Mouse (Mus musculus) heart, embryonic 16.5 days (tissue): Measurements from ENCODE around the gene Gm45713. TPM values are rescaled to one million over a fixed set of nuclear protein-coding genes. Genes with fewer than 3 reads are reported as not detected.
"Not testable (repeated sequence)": the region's sequence is repeated elsewhere in the genome, so short reads cannot be mapped to it uniquely, and the experiment has no call there.

Source experiments
- ATAC-seq: fragments of 200-750 bp; cut with Nextera tagmentation; replicated peaks from 2 replicates; pipeline ENCODE4 v1.8.0; 2017; ENCODE audit warnings: moderate number of reproducible peaks; ENCODE audit not compliant: insufficient read depth, low FRiP score; ENCODE audit errors: extremely low read depth
- H3K27ac ChIP-seq: fragments of 300-500 bp; sonication (generic); 2 replicates; pipeline ENCODE4 v1.5.1; 2014; ENCODE audit warnings: mild to moderate bottlenecking, low read length, control low read depth, moderate library complexity
- H3K27me3 ChIP-seq: fragments of 300-500 bp; sonication (generic); 2 replicates; pipeline ENCODE4 v1.6.1; 2014; ENCODE audit warnings: low read length, mixed read lengths; ENCODE audit not compliant: control insufficient read depth, insufficient read depth
- H3K36me3 ChIP-seq: fragments of 300-500 bp; sonication (generic); 2 replicates; pipeline ENCODE4 v1.6.1; 2014; ENCODE audit not compliant: control insufficient read depth, insufficient read depth
- H3K4me1 ChIP-seq: fragments of 300-500 bp; sonication (generic); 2 replicates; pipeline ENCODE4 v1.6.1; 2014; ENCODE audit warnings: low read length, mixed read lengths; ENCODE audit not compliant: control insufficient read depth, insufficient read depth
- H3K4me2 ChIP-seq: fragments of 300-500 bp; sonication (generic); 2 replicates; pipeline ENCODE4 v1.6.1; 2014; ENCODE audit warnings: low read depth, mild to moderate bottlenecking, control low read depth, low read length
- H3K4me3 ChIP-seq: fragments of 300-500 bp; sonication (generic); 2 replicates; pipeline ENCODE4 v1.5.1; 2014; ENCODE audit warnings: mild to moderate bottlenecking, control low read depth, low read length
- H3K9ac ChIP-seq: fragments of 300-500 bp; sonication (generic); 2 replicates; pipeline ENCODE4 v1.6.1; 2014; ENCODE audit warnings: low read length, control low read depth
- H3K9me3 ChIP-seq: fragments of 300-500 bp; sonication (generic); replicated peaks from 2 replicates; pipeline ENCODE4 v1.6.1; 2016; ENCODE audit warnings: low read length; ENCODE audit not compliant: control insufficient read depth
- WGBS: fragments of 180-500 bp; shearing (Covaris S2); extraction: QIAGEN DNeasy Blood & Tissue Kit; methylation state at CpG from one replicate; pipeline ENCODE4 v1.1.7; 2014; 5-methylcytosine and 5-hydroxymethylcytosine counted together
- polyA plus RNA-seq: library from polyadenylated mRNA; unstranded; fragments of >200 nt; fragmentation: Nextera tagmentation; extraction: Ambion mirVana; gene quantifications from 2 replicates; pipeline ENCODE4 v1.2.1, GENCODE M21; 2015

The Gm45713 gene
- polyA plus RNA-seq, 1 experiment from 2014 or later = 0.34 TPM

DNA sequence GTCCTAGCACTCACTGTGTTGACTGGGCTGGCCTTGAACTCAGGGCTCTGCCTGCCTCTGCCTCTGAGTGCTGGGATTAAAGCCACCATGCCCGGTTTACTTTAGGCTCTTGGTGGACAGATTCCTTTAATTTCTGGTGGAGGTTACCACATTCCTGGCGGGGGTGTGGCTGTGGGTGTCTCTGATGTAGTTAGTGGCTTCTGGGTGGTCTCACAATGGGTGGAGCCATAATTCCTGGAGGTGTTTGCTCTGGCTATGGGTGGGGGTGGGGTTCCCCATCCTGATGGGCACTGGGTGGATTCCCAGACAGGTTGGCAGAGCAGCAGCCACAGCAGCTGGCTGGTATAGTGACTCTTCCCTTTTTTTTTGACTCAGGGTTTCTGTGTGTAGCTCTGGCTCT lies 24.1 kb downstream of the Gm45713 start:
- H3K36me3 ChIP-seq = no peaks in the 10 kb centered on the region
- H3K4me1 ChIP-seq = no peaks in the 10 kb centered on the region; the same call in 1 of the 2 replicates
- no peak for ATAC-seq
- no peaks in the 10 kb centered on the region for H3K9me3 ChIP-seq
- H3K27me3 ChIP-seq = no peaks in the 10 kb centered on the region
- H3K27ac ChIP-seq = no peak overlapping the region
- 56% methylated on average over 2 of the region's 2 CpGs for WGBS
- H3K9ac ChIP-seq = no peak overlapping the region
- no peak overlapping the region for H3K4me3 ChIP-seq
- H3K4me2 ChIP-seq = no peak overlapping the region

DNA sequence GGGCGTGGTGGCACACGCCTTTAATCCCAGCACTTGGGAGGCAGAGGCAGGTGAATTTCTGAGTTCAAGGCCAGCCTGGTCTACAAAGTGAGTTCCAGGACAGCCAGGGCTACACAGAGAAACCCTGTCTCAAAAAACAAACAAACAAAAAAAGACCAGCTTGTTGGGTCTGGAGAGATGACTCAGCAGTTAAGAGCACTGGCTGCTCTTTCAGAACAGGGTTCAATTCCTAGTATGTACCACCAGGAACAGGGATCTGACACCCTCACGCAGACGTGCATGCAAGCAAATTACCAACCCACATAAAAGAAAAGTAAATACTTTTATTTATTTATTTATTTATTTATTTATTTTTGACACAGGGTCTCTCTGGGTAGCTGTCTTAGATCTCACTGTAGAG lies 25.9 kb downstream of the Gm45713 start:
- H3K36me3 ChIP-seq, H3K27me3 ChIP-seq, H3K9ac ChIP-seq, H3K27ac ChIP-seq, H3K4me3 ChIP-seq, H3K9me3 ChIP-seq, H3K4me1 ChIP-seq, H3K4me2 ChIP-seq, ATAC-seq: not testable (repeated sequence)
- WGBS = 79% methylated on average over 4 of the region's 4 CpGs

DNA sequence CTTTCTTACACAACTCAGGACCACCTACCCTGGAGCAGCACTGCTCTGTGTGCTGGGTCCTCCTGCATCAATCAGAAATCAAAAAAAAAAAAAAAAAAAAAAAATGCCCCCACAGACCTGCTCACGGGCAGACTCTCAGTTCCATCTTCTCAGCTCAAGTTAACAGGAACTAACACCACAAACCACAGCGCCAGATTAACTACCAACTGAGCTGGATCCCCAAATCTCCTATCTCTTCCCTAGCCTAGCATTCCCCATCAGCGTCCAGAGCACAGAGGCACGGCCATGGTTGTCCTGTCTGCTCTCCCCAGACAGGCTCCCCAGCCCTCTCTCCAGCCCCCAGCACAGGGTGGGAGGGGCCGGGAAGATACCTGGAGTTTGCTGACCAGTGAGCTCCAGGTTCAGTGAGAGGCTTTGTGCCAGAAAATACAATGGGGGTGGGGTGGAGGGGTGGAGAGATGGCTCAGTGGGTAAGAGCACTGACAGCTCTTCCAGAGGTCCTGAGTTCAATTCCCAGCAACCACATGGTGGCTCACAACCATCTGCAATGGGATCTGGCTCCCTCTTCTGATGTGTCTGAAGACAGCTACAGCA lies 28.9 kb downstream of the Gm45713 start:
- ATAC-seq = no peak
- WGBS = 53% methylated on average over 5 of the region's 5 CpGs

DNA sequence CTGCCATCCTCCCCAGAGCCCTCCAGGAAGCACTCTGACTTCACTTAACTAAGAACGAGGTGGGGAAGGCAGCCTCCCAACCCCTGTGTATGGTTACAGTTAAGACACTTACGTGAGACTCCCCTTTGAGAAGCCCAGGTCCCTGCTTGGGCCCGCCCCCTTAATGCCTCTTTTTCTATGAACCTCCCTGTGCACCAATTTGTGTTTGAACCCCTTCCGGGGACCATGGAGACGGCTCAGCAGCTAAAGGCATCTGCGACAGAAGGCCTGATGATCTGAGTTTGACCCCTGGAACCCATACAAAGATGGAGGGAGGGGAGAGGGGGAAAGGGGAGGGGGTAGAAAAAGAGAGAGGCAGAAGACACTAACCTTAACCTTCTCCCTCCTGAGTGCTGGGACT lies 29.6 kb downstream of the Gm45713 start:
- no peaks in the 10 kb centered on the region for H3K36me3 ChIP-seq
- no peaks in the 10 kb centered on the region for H3K9me3 ChIP-seq

More for the DNA sequence above, 28.9 kb downstream of the Gm45713 start:
- H3K4me2 ChIP-seq = no peak overlapping the region
- no peak overlapping the region for H3K9ac ChIP-seq
- peaks cover 16% of the 10 kb centered on the region for H3K4me1 ChIP-seq
- H3K27me3 ChIP-seq = no peaks in the 10 kb centered on the region
- no peaks in the 10 kb centered on the region for H3K36me3 ChIP-seq
- H3K9me3 ChIP-seq = no peaks in the 10 kb centered on the region
- H3K4me3 ChIP-seq = no peak overlapping the region
- H3K27ac ChIP-seq = no peak overlapping the region

DNA sequence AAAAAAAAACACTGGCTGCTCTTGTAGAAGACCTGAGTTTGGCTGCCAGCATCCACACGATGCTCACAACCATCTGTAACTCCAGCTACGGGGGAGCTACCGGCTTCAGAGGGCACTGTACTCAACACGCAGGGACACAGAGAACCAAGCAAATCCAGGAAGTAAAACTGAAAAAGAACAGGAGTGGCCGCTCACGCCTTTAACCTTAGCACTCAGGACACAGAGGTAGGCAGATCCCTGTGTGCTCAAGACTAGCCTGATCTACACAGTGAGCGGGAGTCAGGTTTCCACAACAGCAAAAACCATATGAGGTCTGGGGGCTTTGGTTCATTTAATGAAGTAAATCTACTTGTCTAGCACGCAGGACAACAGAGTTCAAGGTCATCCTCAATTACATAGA lies 30.5 kb downstream of the Gm45713 start:
- H3K27me3 ChIP-seq = no peaks in the 10 kb centered on the region
- H3K4me1 ChIP-seq = peaks cover 16% of the 10 kb centered on the region
- no peaks in the 10 kb centered on the region for H3K9me3 ChIP-seq
- WGBS = 77% methylated on average over 8 of the region's 8 CpGs
- H3K9ac ChIP-seq = no peak overlapping the region
- no peak for ATAC-seq
- H3K4me3 ChIP-seq = no peak overlapping the region
- no peak overlapping the region for H3K4me2 ChIP-seq
- no peaks in the 10 kb centered on the region for H3K36me3 ChIP-seq
- no peak overlapping the region for H3K27ac ChIP-seq

More for the DNA sequence above, 29.6 kb downstream of the Gm45713 start:
- Histone ChIP-seq H3K4me2 (no peak overlapping the region), H3K4me3 (no peak overlapping the region), H3K27ac (no peak overlapping the region), H3K9ac (no peak overlapping the region), H3K4me1 (peaks cover 16% of the 10 kb centered on the region), H3K27me3 (no peaks in the 10 kb centered on the region)
- no peak for ATAC-seq
- WGBS = 64% methylated on average over 6 of the region's 6 CpGs

DNA sequence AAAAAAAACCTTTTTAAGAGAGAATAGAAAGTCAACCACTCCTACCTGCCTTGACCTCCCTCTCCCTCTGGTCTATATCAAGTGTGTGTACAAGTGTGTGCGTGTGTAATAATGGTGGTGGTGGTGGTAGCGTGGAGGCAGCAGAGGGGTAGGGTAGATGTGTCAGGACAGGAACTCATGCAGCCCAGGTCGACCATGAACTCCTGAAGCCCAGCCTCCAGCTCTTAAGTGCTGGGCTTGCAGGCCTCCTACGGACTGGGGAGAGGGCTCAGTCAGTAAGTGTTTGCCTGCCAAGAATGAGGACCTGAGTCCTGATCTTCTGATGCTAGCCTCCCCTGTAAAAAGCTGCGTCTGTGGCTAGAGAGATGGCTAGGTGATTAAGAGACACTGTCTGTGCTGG lies 31.1 kb downstream of the Gm45713 start:
- WGBS = 62% methylated on average over 5 of the region's 5 CpGs
- Histone ChIP-seq H3K36me3 (no peaks in the 10 kb centered on the region), H3K9me3 (no peaks in the 10 kb centered on the region), H3K4me2 (no peak overlapping the region), H3K9ac (no peak overlapping the region), H3K4me3 (no peak overlapping the region), H3K27me3 (no peaks in the 10 kb centered on the region), H3K4me1 (peaks cover 16% of the 10 kb centered on the region), H3K27ac (no peak overlapping the region)
- ATAC-seq = no peak

DNA sequence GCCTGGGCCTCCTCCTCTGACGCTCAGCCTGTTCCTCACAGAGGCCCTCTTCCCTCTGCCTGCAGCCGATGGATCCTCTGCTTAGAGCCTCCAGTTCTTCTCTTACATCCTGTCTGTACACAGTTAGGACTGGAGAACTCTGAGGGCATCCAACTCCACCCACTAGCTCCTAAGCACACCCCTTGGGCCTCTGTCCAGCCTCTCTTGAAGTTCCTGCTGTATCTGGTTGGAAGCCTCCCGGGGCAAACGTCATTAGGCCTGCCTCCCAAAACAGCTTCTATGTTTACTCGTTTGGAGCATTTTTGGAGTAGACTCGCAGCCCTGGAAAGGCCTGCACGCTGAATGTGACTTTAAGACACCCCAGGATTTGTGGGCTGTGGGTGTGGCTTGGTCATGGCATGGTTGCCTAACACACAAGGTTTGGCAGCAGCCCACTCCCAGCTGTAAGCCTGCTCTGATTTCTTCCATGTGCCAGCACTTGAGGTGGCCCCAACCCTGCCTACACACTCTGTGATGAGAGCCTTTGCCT lies 32.3 kb downstream of the Gm45713 start, which contains the start of gene Fcgrt:
TSS of gene Fcgrt (minus strand) at position 200 of the 529 bp plus-strand sequence.
- peaks cover 16% of the 10 kb centered on the region for H3K4me1 ChIP-seq
- ATAC-seq = peak; percentile 97
- peak within 1 kb of the TSS; percentile 47 for H3K4me3 ChIP-seq
- 17% methylated on average over 7 of the region's 7 CpGs for WGBS
- peak within 1 kb of the TSS; percentile 58 for H3K4me2 ChIP-seq
- H3K27me3 ChIP-seq = no peaks in the 10 kb centered on the region
- no peaks in the 10 kb centered on the region for H3K36me3 ChIP-seq
- peak within 1 kb of the TSS; percentile 89 for H3K27ac ChIP-seq
- H3K9ac ChIP-seq = peak within 1 kb of the TSS; percentile 73
- no peaks in the 10 kb centered on the region for H3K9me3 ChIP-seq

DNA sequence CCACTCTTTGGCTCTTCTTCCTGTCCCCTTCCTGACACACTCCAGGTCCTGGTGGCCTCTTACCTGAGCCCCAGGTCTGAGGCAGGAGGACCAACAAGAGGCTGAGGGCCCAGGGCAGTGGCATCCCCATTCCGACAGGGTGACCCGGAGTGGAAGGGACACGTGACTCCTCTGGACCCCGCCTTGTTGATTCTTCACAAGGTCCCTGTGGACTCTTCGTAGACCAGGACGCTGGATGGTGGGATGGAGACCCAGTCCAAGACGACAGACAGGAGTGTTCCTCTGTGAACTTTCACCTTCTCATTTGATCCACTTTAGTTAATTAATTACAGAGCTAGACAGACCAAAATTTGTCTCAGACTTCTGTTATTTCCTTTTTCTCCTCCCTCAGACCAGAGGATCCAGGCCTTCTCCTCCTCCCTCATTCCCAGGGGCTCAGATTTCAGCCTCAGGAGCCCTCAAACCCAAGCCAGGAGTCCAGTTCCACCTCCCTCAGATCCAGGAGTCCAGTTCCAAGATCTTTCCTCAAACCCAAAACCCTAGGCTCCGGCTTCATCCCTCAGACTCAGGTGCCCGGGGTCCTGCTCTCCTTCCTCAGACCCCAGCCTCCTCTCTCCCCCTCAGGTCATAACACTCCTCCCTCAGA lies 33.0 kb downstream of the Gm45713 start:
- WGBS = 70% methylated on average over 9 of the region's 9 CpGs
- Histone ChIP-seq H3K4me3 (peak overlapping the region; percentile 47), H3K27me3 (no peaks in the 10 kb centered on the region)

DNA sequence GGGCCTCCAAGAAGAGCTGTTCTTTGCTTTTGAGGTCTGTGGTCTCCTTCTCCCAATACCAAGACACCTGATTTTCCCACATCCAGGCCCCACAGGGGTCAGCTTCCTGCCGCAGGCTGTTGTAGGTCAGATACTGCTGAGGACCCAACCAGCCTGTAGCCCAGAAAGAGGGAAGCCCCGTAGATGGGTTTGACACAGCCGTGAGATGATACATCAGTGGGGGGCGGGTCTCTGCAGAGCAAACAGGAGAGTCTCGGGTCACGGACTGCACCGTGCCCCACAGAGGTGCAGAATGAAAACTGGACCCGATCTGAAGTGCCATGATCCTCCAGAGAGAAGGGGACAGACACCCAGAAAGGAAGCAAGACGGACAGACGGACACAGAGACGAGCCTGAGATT lies 33.6 kb downstream of the Gm45713 start:
- H3K4me3 ChIP-seq = peak overlapping the region; percentile 47

More for the DNA sequence above, 33.0 kb downstream of the Gm45713 start:
- H3K4me1 ChIP-seq = peaks cover 16% of the 10 kb centered on the region
- no peak for ATAC-seq
- peak overlapping the region; percentile 73 for H3K9ac ChIP-seq
- peak overlapping the region; percentile 89 for H3K27ac ChIP-seq
- H3K4me2 ChIP-seq = peak overlapping the region; percentile 58
- H3K9me3 ChIP-seq = no peaks in the 10 kb centered on the region
- H3K36me3 ChIP-seq = no peaks in the 10 kb centered on the region

More for the DNA sequence above, 33.6 kb downstream of the Gm45713 start:
- peak overlapping the region; percentile 58 for H3K4me2 ChIP-seq
- H3K27me3 ChIP-seq = no peaks in the 10 kb centered on the region
- H3K36me3 ChIP-seq = no peaks in the 10 kb centered on the region
- H3K9me3 ChIP-seq = no peaks in the 10 kb centered on the region
- peaks cover 16% of the 10 kb centered on the region for H3K4me1 ChIP-seq
- 80% methylated on average over 11 of the region's 11 CpGs for WGBS
- peak overlapping the region; percentile 73; the same call in 1 of the 2 replicates for H3K9ac ChIP-seq
- ATAC-seq = no peak
- H3K27ac ChIP-seq = no peak overlapping the region
